Mouse (Mus musculus): ENCODE results near the gene Ckmt2.

GRCm38 (mm10) chr13:91877350-91877749 lies 665 bp upstream of the Ckmt2 start:
- TF ChIP-seq CTCF (IDR thresholded peaks at IDR 0.05; ENCODE audit: borderline replicate concordance, insufficient read depth, low read depth, low read length) (no peak), POLR2A (IDR thresholded peaks at IDR 0.05; ENCODE audit: borderline replicate concordance, insufficient read depth, low read length) (no peak)
